Mouse (Mus musculus): ENCODE measurements around the gene Cdk5rap3.

DNA sequence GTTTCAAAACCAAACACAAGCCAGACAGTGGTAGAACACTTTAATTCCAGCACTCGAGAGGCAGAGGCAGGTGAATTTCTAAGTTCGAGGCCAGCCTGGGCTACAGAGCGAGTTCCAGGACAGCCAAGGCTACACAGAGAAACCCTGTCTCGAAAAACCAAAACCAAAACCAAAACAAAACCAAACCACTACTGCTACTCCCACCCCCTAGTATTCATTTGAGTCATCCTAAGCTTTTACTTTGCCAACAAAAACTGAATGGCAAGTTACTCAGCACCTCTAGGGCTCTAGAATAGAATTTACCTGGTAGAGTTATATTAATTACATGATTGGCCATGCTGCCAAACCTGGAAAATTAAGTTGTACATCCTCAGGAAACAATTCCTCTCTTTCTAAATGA, 56.7 kb downstream of the Cdk5rap3 start:
- no peak for TF ChIP-seq CTCF (conservative IDR thresholded peaks at IDR 0.05; ENCODE audit: low read length)
- TF ChIP-seq POU5F1 (IDR thresholded peaks at IDR 0.05; ENCODE audit: borderline replicate concordance, low read length), result no peak
- no peak for TF ChIP-seq NANOG (IDR thresholded peaks at IDR 0.05; ENCODE audit: borderline replicate concordance, low read length)
